Mouse (Mus musculus) urinary bladder, postnatal 10 days (tissue): Measurements from ENCODE around the gene Thada.

ENCODE experiments used
- DNase-seq: peaks from one replicate; pipeline ENCODE4 v3.0.0; 2022; ENCODE audit warnings: low spot score

The Thada gene

DNA sequence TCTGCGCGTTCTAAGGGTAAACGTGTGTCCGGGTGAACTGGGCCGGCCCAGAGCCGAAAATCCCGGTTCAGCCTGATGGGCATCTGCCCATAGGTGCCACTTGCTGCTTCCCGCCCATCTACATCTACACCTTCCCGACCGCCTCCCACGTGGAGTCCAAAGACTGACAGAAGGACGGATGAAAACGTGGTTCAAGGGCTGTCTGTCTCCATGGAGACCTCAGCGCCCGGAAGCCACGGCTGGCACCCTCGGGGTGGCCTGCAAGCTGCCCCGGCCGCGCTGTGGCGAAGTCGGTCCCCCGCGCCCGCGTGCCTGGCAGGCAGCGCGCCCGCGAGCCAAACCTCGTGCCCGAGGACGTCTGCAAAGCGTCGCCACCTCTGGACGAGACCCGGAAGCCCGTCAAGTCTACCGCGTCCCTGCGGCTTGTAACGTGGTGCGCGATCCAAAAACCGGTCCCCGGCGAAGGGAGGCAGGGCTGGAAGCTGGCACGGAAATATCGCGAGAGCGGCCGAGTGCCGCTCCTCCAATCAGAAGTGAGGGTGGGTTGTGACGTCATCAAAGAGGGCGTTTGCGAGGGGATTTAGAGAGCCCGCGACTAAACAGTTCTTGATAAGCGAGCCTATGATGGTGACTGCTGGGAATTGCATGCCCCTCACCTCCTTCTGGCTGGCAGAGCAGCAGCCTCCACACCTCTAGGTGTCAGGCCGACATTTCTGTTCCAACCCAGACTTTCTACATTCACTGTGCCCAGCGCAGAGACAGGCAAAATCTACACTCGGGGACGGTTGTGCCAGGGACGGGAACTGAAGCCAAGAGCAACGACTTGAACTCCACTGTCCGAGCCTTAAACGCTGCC is at the start of gene Thada:
Thada (minus strand) TSS at position 453 of the 856 bp plus-strand sequence.
- peak; percentile 94 for DNase-seq

DNA sequence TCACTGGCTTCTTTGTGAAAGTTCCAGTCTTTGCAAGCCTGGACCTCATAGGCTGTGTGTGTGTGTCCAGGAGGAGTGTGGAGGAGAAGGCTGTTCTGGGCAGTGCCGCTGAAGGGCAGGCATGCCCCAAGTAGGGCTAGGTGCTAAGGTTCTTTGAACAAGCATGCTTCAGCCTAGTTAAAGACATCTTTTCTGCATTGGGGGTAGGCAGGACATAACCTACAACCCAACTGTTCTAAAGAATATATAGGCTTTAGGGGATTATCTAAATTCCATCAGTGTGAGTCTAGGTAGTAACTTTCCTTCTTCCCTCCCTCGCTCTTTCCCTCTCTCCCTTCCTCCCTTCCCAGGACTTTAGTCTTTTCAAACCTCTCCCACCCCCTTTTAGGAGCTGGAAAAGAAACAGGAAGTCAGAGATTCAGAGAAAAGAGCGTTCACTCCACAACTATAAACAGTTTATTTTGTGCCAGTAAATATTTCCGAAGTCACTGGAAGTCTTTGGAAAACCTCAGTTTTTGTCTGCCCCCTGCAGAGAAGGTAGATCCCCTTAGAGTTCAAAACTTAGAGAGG is 46.6 kb upstream of the Thada start:
- no peak for DNase-seq

DNA sequence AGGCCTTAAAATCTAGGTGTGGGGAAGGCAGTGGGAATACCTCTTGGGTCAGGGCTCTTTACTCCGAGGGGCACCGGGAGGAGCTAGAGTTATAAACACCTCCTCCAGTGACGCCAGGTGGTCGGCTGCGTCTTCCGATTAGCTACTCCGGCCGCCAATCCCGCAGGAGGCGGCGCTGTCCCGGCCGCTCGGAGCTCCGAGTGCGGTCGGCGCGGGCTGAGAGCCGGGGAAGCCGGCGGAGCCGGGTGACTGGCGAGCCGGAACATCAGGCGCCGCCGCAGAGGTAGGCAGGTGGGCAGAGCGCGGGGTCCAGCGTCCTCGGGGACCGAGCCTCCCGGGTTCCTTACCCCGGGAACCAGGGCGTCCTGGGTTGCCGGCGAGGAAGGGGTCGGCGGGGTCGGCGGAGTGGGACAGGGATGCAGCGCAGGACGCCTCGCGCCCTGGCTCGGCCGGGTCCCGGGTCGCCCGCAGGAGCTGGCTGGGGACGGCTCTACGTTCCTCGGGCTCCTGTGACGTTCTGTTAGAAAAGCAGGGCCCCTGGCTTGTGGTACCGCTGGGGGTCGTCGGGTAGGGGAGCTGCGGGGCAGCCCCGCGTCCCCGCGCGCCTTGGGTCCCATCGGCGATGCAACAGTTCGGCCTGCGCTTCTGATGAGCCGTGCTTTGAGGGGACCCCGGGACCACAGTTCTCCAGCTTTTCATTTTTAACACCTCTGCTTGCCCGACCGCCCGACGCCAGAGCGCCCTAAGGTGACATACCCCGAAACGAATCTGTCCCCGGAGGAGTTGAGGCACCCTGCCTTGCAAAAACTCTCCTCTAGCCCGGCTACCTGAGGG is 45.9 kb upstream of the Thada start, which contains the start of gene Plekhh2:
Plekhh2 (plus strand) TSS at position 214 of the 834 bp plus-strand sequence.
- peak; percentile 46 for DNase-seq

GRCm38 (mm10) chr17:84510961-84511639 is 45.1 kb upstream of the Thada start:
- no peak for DNase-seq

DNA sequence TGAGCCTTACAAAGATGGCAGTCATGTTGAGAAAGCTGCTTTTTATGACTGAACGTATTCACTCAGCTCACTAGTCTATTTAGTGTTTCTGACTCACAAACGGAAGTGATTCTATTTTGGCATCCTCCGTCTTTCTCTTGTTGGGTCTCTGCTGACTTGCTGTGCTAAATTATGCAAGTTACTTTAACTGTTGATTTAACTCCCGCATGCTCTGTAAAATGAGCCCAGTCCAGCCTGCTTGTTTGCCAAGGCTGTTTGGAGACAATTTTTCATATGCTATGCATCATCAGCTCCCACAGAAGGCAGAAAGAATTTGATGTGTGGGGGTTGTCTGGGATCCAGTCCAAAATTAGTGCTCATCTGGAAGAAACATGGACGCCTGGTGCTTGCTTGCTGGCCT is 44.4 kb upstream of the Thada start:
- DNase-seq = no peak

- no peak for DNase-seq
These were observed 43.2 kb upstream of the Thada start for GRCm38 (mm10) chr17:84509176-84509575.

- DNase-seq = no peak
These were observed 42.7 kb upstream of the Thada start for GRCm38 (mm10) chr17:84508736-84509135.

- DNase-seq = no peak
These were observed 39.9 kb upstream of the Thada start for GRCm38 (mm10) chr17:84505922-84506321.

DNA sequence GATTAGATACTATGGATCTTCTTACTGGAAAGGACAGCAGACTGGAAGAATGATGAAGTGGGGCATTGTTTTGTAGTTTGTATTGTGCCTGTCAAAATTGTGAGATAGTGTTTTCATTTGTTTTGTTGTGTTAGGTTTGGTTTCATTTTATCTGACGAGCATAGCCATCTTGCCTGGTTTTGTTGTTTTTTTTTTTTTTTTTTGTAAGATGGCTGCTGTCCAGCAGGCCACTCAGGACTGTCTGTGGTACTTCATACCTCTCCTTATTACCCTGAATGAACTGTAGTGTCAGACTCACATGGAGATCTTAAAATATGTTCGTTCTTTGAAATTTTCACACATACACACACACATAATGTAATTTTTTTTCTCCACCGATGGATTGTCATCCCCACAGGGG is 36.3 kb upstream of the Thada start:
- no peak for DNase-seq

- no peak for DNase-seq
These were observed 32.6 kb upstream of the Thada start for GRCm38 (mm10) chr17:84498639-84499038.

DNA sequence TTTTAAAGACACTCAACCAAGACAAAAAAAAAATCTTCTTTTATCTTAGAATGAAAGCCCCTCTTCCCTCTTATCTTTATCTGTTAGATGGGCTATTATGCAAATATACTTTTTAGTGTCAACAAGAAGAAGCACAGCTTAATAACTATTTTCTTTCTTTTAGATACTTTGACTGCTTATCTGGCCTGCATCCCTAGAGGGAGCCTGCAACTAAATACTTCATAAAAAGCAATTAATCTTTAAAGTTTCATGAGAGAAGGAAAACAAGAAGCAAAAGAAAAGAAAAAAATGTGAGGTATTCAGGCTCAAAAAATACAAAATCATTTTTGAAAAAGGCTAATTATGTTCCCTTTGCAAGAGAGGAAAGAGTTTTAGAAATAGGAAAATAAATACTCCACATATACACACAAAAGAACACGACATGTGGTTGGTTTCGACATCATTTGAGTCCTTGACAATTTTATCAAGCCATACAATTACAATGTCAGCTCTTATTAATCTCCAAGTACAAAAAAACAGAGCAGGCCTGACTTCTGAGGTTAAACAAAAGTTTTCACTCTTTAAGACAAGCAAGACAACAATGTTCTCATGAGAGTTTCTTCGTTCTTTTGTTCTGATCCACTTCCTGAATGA is 32.1 kb upstream of the Thada start:
- DNase-seq = no peak

DNA sequence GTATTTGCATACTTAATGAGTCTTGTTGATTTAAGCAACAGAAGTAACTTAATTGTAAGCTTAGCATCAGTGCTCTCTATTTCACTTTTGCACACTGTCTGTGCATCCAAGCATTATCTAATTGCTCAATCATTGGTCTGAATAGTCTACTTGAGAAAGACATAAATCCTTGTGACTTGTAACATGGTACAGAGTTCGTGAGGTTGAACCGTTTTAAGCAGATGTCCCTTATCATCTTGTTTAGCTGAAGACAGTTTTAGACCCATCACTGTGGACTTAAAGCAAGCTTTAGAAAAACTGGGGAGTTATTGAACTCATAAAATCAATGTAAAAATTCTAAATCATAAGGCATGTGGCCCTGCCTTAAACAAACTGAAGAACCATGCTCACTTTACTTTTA is 31.6 kb upstream of the Thada start:
- DNase-seq = no peak

DNA sequence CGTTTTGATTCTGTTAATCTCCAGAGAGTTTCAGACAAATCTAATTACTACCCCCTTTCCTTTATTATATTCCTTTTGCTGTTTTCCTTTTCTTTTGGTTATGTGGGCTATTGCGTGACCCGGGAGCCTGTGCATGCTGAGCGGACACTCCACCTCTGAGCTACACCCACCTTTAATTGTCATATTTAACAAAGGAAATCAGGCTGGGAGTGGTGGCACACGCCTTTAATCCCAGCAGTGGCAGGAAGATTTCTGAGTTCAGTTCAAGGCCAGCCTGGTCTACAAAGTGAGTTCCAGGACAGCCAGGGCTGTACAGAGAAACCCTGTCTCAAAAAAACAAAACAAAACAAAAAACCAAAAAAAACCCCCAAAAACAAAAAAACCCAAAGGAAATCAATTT is 31.0 kb upstream of the Thada start:
- DNase-seq = no peak

DNA sequence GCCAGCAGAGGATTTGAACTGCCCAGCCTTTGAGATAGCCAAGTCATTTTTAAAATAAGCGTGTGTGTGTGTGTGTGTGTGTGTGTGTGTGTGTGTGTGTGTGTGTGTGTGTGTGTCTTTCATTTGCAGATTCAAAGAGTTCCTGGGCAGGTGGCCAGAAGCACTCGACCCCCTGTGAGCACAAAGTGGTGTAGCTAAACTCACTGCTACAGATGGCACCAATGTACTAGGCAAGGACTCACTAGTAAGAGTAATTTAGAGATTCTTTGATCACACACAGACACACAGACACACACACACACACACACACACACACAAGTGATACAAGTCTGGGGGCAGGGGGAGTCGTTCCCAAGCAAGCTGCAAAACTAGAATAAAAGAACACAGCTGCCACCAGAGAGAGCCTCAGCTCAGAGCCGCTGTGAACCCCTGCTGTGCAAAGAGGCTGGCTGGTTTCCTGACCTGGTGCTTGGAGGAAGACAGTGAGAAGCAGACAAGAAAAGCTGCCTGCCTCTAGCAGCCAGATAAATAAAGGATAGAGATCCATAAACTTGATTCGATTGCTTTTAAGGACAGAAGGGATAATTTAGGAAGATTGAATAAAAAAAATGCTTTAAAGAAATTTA is 26.4 kb upstream of the Thada start:
- no peak for DNase-seq

DNA sequence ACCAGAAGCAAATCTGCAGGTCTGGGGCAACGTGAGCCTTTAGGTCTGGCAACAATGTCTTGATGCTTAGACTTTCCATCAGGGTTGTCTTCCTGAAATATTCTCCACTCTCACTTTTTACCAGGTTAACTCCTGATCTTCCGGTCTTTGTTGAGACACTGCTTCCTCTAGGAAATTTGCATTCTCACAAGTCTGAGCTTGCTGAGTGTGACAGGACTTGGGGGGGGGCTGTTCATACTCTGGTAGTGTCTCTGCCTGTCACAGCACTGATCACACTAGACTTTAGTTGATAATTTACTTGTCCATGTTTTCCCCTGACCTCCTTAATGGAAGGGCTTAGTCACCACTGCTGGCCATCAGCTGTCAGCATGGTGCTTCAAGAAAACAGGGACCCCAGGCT is 21.4 kb upstream of the Thada start:
- DNase-seq = no peak

GRCm38 (mm10) chr17:84483673-84484320 is 17.8 kb upstream of the Thada start:
- no peak for DNase-seq

GRCm38 (mm10) chr17:84482831-84483230 is 16.8 kb upstream of the Thada start:
- DNase-seq = no peak

GRCm38 (mm10) chr17:84480464-84481355 is 14.7 kb upstream of the Thada start:
- no peak for DNase-seq

DNA sequence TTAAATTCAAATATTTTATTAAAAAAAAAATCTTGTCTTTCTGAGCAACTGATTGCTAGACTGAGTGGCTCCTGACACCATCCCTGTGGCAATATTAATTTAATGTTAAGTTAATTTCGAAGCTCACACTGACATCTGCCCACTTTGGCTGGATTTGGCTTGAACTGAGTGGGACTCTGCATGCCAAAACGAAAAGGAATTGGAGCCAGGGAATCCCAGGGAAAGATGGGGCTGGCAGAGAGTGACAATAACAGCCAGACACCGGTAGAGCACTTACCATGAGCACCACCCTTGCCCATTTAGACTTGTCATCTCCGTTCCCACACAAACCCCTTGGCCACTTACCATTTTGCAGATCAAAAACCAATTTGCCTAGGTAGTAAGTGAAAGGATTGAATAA is 12.3 kb upstream of the Thada start:
- no peak for DNase-seq

GRCm38 (mm10) chr17:84477176-84477575 is 11.2 kb upstream of the Thada start:
- DNase-seq = no peak
